Mouse (Mus musculus) liver, embryonic 13.5 days (tissue): ENCODE results near the gene Slc15a1. TPM values are rescaled to one million over a fixed set of nuclear protein-coding genes. Genes with fewer than 3 reads are reported as not detected.

Experiments
- ATAC-seq: fragments of 200-750 bp; cut with Nextera tagmentation; 2 replicates; pipeline ENCODE4 v1.8.0; 2017; ENCODE audit warnings: low read depth, mild to moderate bottlenecking, moderate number of reproducible peaks, moderate library complexity
- DNase-seq: peaks from one replicate; pipeline ENCODE4 v3.0.0; 2022
- H3K27ac ChIP-seq: fragments of 300-500 bp; sonication (generic); 2 replicates; pipeline ENCODE4 v1.5.1; 2015; ENCODE audit warnings: moderate library complexity, mild to moderate bottlenecking, inconsistent platforms
- H3K27me3 ChIP-seq: fragments of 300-500 bp; sonication (generic); 2 replicates; pipeline ENCODE4 v1.6.1; 2015; ENCODE audit warnings: mild to moderate bottlenecking, inconsistent platforms
- H3K36me3 ChIP-seq: fragments of 300-500 bp; sonication (generic); 2 replicates; pipeline ENCODE4 v1.6.1; 2015; ENCODE audit warnings: mild to moderate bottlenecking, inconsistent platforms
- H3K4me1 ChIP-seq: fragments of 300-500 bp; sonication (generic); replicated peaks from 2 replicates; pipeline ENCODE4 v1.6.1; 2015; ENCODE audit warnings: inconsistent platforms
- H3K4me2 ChIP-seq: fragments of 300-500 bp; sonication (generic); 2 replicates; pipeline ENCODE4 v1.6.1; 2015; ENCODE audit warnings: inconsistent platforms, mild to moderate bottlenecking, moderate library complexity
- H3K4me3 ChIP-seq: fragments of 300-500 bp; sonication (generic); replicated peaks from 2 replicates; pipeline ENCODE4 v1.5.1; 2015; ENCODE audit warnings: mild to moderate bottlenecking, inconsistent platforms
- H3K9ac ChIP-seq: fragments of 300-500 bp; sonication (generic); 2 replicates; pipeline ENCODE4 v1.6.1; 2015; ENCODE audit warnings: mild to moderate bottlenecking, inconsistent platforms
- H3K9me3 ChIP-seq: fragments of 300-500 bp; sonication (generic); replicated peaks from 2 replicates; pipeline ENCODE4 v1.6.1; 2016; ENCODE audit warnings: inconsistent platforms
- WGBS: fragments of 180-500 bp; shearing (Covaris S2); methylation state at CpG from one replicate; pipeline ENCODE4 v1.1.7; 2015; ENCODE audit not compliant: insufficient replicate concordance; 5-methylcytosine and 5-hydroxymethylcytosine counted together
- polyA plus RNA-seq: library from polyadenylated mRNA; unstranded; fragments of >200 nt; fragmentation: Nextera tagmentation; extraction: Ambion mirVana; gene quantifications from 2 replicates; pipeline ENCODE4 v1.2.1, GENCODE M21; 2015

The Slc15a1 gene
- polyA plus RNA-seq, 1 experiment from 2014 or later = not detected

DNA sequence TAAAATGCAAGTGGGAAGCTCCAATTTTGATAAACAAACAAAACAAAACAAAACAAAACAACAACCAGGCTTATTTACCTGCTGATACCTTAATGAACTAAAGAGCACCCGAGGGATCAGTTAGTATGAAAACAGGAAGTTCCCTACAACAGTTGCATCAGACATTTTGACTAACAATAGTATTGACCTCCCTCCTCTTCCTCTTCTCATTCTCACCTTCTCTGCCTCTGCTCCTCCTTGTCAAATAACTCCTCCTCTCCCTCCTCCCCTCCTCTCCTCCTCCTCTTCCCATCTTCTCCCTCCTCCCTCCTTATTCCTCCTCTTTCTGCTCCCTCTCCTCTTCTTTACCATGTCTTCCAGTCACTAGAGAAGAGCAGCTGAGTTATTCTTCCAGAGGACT is 22.1 kb upstream of the Slc15a1 start:
- Histone ChIP-seq H3K9me3 (no peaks in the 10 kb centered on the region), H3K27ac (no peak overlapping the region), H3K36me3 (no peaks in the 10 kb centered on the region), H3K27me3 (no peaks in the 10 kb centered on the region), H3K9ac (no peak overlapping the region), H3K4me1 (no peaks in the 10 kb centered on the region), H3K4me3 (no peak overlapping the region), H3K4me2 (no peak overlapping the region)
- 12% methylated on average over 1 of the region's 1 CpGs for WGBS
- no peak for ATAC-seq
- no peak for DNase-seq

DNA sequence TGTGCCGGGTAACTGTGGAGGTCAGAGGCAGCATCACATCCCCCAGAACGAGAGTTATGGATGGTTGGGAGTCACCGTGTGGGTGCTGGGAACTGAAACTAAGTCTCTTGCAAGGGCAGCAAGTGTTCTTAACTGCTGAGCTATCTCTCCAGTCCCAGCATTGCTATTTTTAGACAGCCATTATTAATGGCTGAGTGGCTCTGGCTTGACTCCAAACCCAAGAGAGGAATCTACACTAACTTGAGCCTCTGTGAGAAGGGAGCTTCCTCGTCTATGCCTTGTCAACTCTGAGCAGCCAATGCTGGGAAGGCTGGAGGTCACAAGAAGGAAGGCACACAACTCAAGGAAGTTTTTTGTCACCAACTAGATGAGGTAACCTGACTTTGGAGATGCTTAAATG is 16.7 kb upstream of the Slc15a1 start:
- Histone ChIP-seq H3K4me2 (no peak overlapping the region), H3K36me3 (no peaks in the 10 kb centered on the region), H3K4me1 (no peaks in the 10 kb centered on the region), H3K9me3 (no peaks in the 10 kb centered on the region), H3K4me3 (no peak overlapping the region), H3K27me3 (no peaks in the 10 kb centered on the region), H3K27ac (no peak overlapping the region), H3K9ac (no peak overlapping the region)
- no peak for DNase-seq
- WGBS = 46% methylated on average over 4 of the region's 4 CpGs
- ATAC-seq = no peak

DNA sequence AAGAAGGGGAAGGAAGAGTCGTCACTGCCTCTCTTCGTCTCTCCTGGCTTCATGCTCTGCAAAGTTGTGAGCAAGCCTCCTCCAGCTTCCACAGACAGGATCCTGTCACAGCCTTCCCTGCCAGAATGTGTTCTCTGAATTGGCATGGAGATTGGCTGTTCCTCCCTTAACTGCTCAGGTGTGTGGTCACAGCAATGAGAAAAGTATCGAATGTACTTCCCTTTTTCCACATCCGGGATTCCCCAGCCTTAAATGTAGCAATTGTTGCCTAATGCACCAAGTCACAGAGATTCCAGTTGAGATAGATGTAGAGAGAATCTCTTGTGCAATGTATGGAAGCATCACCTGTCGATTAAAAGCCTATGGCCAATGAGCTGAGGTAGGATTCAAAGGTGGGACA is 11.8 kb upstream of the Slc15a1 start:
- WGBS = 40% methylated on average over 5 of the region's 5 CpGs
- ATAC-seq = no peak

DNA sequence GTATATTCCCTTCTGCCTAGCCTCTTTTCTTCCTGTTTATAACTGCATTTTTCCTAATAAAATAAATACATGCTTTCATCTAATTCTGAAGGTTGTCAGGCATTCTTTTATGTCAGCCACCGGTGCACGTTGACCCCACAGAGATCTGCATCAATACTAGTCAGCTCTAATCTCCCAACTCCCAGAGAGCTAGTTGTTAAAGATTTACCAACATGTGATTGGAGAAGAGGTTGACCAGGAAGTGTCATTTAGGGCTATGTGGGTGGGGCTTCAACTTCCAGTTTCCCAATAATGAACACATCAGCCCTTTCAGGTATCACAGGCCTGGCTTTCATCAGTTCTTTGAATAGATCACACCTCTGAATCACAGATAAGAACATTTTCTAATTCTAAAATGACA is 3.9 kb upstream of the Slc15a1 start:
- H3K36me3 ChIP-seq = no peaks in the 10 kb centered on the region
- no peak overlapping the region for H3K9ac ChIP-seq
- no peak overlapping the region for H3K4me2 ChIP-seq
- no peaks in the 10 kb centered on the region for H3K9me3 ChIP-seq
- 60% methylated on average over 2 of the region's 2 CpGs for WGBS
- ATAC-seq (no peak), DNase-seq (no peak)
- H3K27me3 ChIP-seq = peaks cover 34% of the 10 kb centered on the region
- no peak overlapping the region for H3K27ac ChIP-seq
- H3K4me1 ChIP-seq = peaks cover 2% of the 10 kb centered on the region; the same call in 1 of the 2 replicates
- no peak overlapping the region for H3K4me3 ChIP-seq

More for the DNA sequence above, 11.8 kb upstream of the Slc15a1 start:
- Histone ChIP-seq H3K27ac (no peak overlapping the region), H3K4me1 (no peaks in the 10 kb centered on the region), H3K9ac (no peak overlapping the region), H3K27me3 (no peaks in the 10 kb centered on the region), H3K36me3 (no peaks in the 10 kb centered on the region), H3K9me3 (no peaks in the 10 kb centered on the region), H3K4me3 (no peak overlapping the region), H3K4me2 (no peak overlapping the region)
- DNase-seq = no peak

DNA sequence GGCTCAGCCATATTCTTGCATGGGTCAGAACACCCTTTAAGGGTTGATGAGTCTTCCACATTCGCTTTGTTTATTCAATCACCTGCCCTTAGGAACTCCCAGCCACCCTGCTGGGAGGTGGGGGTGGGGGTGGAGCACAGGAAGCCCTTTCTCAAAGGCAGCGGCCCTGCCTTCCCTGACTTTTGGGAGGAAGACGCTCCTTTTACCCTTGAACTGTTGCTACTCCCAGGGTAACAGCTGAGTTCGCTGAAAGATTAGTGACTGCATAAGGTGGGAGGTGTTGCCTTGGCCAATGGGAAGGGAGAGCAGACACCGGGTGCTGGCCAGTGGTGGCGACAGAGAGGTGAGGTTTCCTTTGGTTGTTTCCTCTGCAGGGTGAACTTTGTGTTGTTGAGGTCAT is 1.3 kb upstream of the Slc15a1 start:
- Histone ChIP-seq H3K4me1 (peaks cover 2% of the 10 kb centered on the region; the same call in 1 of the 2 replicates), H3K9me3 (no peaks in the 10 kb centered on the region), H3K4me2 (no peak overlapping the region), H3K27ac (no peak overlapping the region), H3K4me3 (no peak overlapping the region), H3K9ac (no peak overlapping the region), H3K36me3 (no peaks in the 10 kb centered on the region), H3K27me3 (peaks cover 38% of the 10 kb centered on the region)
- 7% methylated on average over 6 of the region's 6 CpGs for WGBS
- no peak for ATAC-seq
- no peak for DNase-seq

DNA sequence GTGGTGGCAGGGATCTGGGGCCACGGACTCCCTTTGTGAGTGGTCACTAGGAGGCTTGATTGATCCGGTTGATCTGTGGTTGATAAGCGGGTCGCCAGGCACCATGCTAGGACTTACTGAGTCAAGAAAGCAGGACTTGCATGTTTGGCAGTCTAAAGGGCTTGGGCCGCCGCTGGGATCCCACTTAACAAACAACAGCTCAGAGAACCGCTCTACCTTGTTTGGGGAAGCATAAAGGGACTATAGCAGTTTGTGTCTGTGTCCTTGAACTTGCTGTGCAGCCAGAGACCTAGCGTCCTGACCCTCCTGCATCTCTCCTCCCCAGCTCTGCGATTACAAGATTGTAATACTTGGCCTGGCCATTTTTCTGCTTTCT is 421 bp upstream of the Slc15a1 start:
- WGBS = 18% methylated on average over 9 of the region's 9 CpGs
- Histone ChIP-seq H3K4me3 (peak overlapping the region; percentile 5; the same call in 1 of the 2 replicates), H3K27me3 (peaks cover 38% of the 10 kb centered on the region), H3K27ac (no peak overlapping the region), H3K4me1 (peaks cover 2% of the 10 kb centered on the region; the same call in 1 of the 2 replicates), H3K4me2 (peak overlapping the region; percentile 38), H3K36me3 (no peaks in the 10 kb centered on the region), H3K9me3 (no peaks in the 10 kb centered on the region), H3K9ac (no peak overlapping the region)
- DNase-seq (no peak), ATAC-seq (no peak)

DNA sequence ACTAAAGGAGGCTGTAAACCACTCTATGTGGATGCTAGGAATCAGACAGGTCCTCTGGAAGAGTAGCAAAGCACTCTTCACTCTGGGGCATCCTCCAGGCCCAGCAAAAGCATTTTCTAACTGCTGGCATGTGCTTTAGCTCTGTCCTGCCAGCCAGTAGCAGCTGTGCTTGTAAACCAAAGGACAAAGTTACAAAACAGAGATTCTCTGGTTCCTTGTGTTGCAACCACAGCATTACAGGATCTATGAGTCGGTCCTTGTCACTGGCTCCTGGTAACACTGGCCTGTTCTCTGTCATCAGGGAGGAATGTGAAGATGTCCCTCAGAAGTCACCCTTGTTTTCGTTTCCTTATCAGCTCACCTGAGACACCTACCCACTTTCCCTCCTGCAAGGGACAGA is 4.5 kb downstream of the Slc15a1 start:
- no peaks in the 10 kb centered on the region for H3K9me3 ChIP-seq
- ATAC-seq (no peak), DNase-seq (no peak)
- no peak overlapping the region for H3K27ac ChIP-seq
- no peaks in the 10 kb centered on the region for H3K4me1 ChIP-seq
- H3K36me3 ChIP-seq = no peaks in the 10 kb centered on the region
- H3K4me3 ChIP-seq = no peak overlapping the region
- peaks cover 21% of the 10 kb centered on the region for H3K27me3 ChIP-seq
- no peak overlapping the region for H3K9ac ChIP-seq
- no peak overlapping the region for H3K4me2 ChIP-seq
- 33% methylated on average over 2 of the region's 2 CpGs for WGBS

DNA sequence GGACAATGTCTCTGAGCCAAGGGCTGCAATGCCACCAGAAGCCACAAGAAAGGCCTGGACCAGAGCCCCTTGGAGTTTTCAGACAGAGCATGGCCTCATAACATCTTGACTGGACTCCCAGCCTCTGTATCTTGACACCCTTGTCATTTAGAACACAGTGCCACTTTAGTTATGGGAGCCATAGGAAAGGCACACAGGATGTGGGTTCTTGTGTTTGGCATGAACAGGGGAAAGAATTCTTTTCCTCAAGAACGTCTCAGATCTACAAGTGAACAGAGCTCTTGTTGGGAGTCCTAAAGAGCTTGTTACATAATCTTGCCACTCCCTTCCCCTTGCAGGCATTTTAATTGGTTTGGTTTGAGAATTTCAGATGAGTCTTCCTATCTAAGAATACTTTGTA is 5.3 kb downstream of the Slc15a1 start:
- no peaks in the 10 kb centered on the region for H3K9me3 ChIP-seq
- 11% methylated on average over 1 of the region's 1 CpGs for WGBS
- H3K27me3 ChIP-seq = peaks cover 13% of the 10 kb centered on the region
- ATAC-seq = no peak
- H3K36me3 ChIP-seq = no peaks in the 10 kb centered on the region
- H3K4me2 ChIP-seq = no peak overlapping the region
- no peak overlapping the region for H3K9ac ChIP-seq
- H3K4me1 ChIP-seq = no peaks in the 10 kb centered on the region
- no peak overlapping the region for H3K27ac ChIP-seq
- no peak for DNase-seq
- H3K4me3 ChIP-seq = no peak overlapping the region

DNA sequence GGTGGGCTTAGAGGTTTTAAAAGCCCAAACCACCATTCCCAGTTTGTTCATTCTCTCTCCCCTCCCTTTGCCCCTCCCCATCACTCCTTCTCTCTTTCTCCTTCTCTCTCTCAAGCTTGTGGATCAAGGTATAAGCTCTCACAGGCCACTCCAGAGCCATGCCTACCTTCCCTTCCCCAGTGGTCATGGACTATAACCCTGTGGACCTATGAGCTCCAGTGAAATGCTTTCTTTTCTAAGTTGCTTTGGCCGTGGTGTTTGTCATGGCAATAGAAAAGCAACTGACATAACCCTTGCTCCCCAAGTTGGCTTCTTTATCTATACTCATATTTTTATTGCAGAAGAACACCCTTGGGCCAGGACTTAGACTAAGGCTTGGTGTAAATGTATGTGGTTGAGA is 7.3 kb downstream of the Slc15a1 start:
- Histone ChIP-seq H3K4me1 (no peaks in the 10 kb centered on the region), H3K9me3 (no peaks in the 10 kb centered on the region), H3K9ac (no peak overlapping the region), H3K4me2 (no peak overlapping the region), H3K27me3 (no peaks in the 10 kb centered on the region), H3K27ac (no peak overlapping the region), H3K36me3 (no peaks in the 10 kb centered on the region), H3K4me3 (no peak overlapping the region)
- ATAC-seq (no peak), DNase-seq (no peak)
- 26% methylated on average over 1 of the region's 1 CpGs for WGBS

DNA sequence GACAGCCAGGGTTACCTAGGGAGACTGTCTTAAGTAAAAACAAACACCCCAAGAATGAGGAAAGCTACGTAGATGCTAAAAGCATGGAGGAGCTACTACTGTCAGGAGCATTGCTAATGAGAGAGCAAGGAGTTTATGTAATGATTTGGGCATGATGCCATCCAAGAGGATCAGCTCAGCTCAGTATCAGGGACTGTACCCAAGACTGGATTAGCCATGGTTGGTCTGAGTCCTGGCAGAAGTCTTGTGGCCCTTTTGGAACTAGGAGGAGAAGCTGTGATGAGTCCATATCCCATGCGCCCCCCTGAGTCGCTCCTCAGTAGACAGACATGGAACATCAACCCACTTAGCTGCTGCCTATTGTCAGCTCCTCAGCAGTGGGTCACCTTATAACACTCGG is 9.3 kb downstream of the Slc15a1 start:
- Histone ChIP-seq H3K4me2 (no peak overlapping the region), H3K27ac (no peak overlapping the region), H3K36me3 (no peaks in the 10 kb centered on the region), H3K9ac (no peak overlapping the region), H3K4me3 (no peak overlapping the region), H3K27me3 (0 out of 2 replicates have a peak, but pooled peaks cover 6% of the 10 kb centered on the region), H3K4me1 (no peaks in the 10 kb centered on the region), H3K9me3 (no peaks in the 10 kb centered on the region)
- DNase-seq (no peak), ATAC-seq (no peak)
- WGBS = 59% methylated on average over 4 of the region's 4 CpGs

DNA sequence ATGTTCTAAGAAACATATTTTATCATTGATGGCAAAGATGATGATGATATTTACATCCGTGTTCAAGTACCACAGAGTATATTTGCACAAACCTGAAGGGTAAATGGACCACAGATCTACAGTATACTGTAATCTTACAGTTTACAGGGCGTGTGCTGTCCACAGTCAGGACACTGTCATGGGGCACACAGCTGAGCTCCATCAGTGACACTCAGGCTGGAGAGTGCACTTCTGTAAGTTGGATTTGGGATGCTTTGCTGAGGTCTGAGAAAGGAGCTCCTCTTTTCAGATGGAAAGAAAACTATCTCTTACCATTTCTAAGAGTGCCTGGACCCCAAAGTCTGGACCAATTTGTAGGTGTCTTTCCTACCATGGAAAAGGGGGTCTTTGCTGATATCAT is 9.9 kb downstream of the Slc15a1 start:
- no peak for ATAC-seq
- WGBS = 47% methylated on average over 2 of the region's 2 CpGs
- Histone ChIP-seq H3K9me3 (no peaks in the 10 kb centered on the region), H3K36me3 (no peaks in the 10 kb centered on the region), H3K9ac (no peak overlapping the region), H3K4me1 (no peaks in the 10 kb centered on the region), H3K27ac (no peak overlapping the region), H3K4me3 (no peak overlapping the region), H3K4me2 (no peak overlapping the region), H3K27me3 (0 out of 2 replicates have a peak, but pooled peaks cover 6% of the 10 kb centered on the region)
- DNase-seq = no peak

DNA sequence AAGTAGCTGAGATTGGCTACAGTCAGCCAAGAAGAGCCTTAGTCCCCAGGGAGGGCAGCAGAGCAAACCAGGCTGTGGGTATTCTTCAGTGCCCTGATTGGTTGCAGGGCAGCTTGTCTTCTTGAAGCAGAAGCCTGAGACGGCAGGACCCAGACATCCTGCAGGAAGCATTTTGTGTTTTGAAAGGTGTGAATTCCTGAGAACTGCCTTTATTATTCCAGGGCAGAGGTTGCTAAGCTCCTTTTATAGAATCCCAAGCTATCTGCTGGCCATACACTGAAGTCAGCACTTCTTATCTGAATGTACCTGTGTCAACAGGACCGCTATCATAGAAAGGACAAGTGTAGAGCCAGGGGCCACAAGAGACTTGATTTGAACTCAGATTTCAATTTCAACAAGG is 10.8 kb downstream of the Slc15a1 start:
- Histone ChIP-seq H3K9me3 (no peaks in the 10 kb centered on the region), H3K36me3 (no peaks in the 10 kb centered on the region), H3K4me1 (no peaks in the 10 kb centered on the region), H3K4me3 (no peak overlapping the region), H3K27ac (no peak overlapping the region), H3K27me3 (0 out of 2 replicates have a peak, but pooled peaks cover 6% of the 10 kb centered on the region), H3K9ac (no peak overlapping the region), H3K4me2 (no peak overlapping the region)
- ATAC-seq = no peak
- no peak for DNase-seq
- 40% methylated on average over 2 of the region's 2 CpGs for WGBS
